Mouse (Mus musculus) forebrain, postnatal 0 days (tissue): ENCODE data around the gene 6430548M08Rik. TPM values are rescaled to one million over a fixed set of nuclear protein-coding genes. Genes with fewer than 3 reads are reported as not detected.

Experiments used
- ATAC-seq: fragments of 200-750 bp; cut with Nextera tagmentation; 2 replicates; pipeline ENCODE4 v1.8.0; 2017; ENCODE audit warnings: mild to moderate bottlenecking, moderate library complexity
- DNase-seq: peaks from one replicate; pipeline ENCODE4 v3.0.0-alpha.2; 2015
- H3K27ac ChIP-seq: fragments of 300-500 bp; sonication (generic); 2 replicates; pipeline ENCODE4 v1.5.1; 2014; ENCODE audit warnings: low read depth, mild to moderate bottlenecking, antibody characterized with exemption, low read length, moderate library complexity, mixed read lengths
- H3K27me3 ChIP-seq: fragments of 300-500 bp; sonication (generic); 2 replicates; pipeline ENCODE4 v1.6.1; 2014; ENCODE audit warnings: mild to moderate bottlenecking, low read length, mixed read lengths; ENCODE audit not compliant: insufficient read depth
- H3K36me3 ChIP-seq: fragments of 300-500 bp; sonication (generic); 2 replicates; pipeline ENCODE4 v1.6.1; 2014; ENCODE audit warnings: mild to moderate bottlenecking, moderate library complexity; ENCODE audit not compliant: insufficient read depth
- H3K4me1 ChIP-seq: fragments of 300-500 bp; sonication (generic); 2 replicates; pipeline ENCODE4 v1.6.1; 2014; ENCODE audit warnings: antibody characterized with exemption; ENCODE audit not compliant: insufficient read depth
- H3K4me2 ChIP-seq: fragments of 300-500 bp; sonication (generic); 2 replicates; pipeline ENCODE4 v1.6.1; 2014; ENCODE audit warnings: low read depth, mild to moderate bottlenecking, moderate library complexity
- H3K4me3 ChIP-seq: fragments of 300-500 bp; sonication (generic); 2 replicates; pipeline ENCODE4 v1.5.1; 2014; ENCODE audit warnings: low read depth, low read length, mixed read lengths
- H3K9ac ChIP-seq: fragments of 300-500 bp; sonication (generic); 2 replicates; pipeline ENCODE4 v1.6.1; 2014; ENCODE audit warnings: mild to moderate bottlenecking
- H3K9me3 ChIP-seq: fragments of 300-500 bp; sonication (generic); 2 replicates; pipeline ENCODE4 v1.6.1; 2016; ENCODE audit warnings: low read length
- CTCF ChIP-seq: sonication (generic); IDR thresholded peaks from 2 replicates; pipeline ENCODE4 v1.5.1; 2016; ENCODE audit warnings: antibody characterized with exemption, control low read depth, low read depth
- WGBS: fragments of 180-500 bp; shearing (Covaris S2); extraction: QIAGEN DNeasy Blood & Tissue Kit; methylation state at CpG from one replicate; pipeline ENCODE4 v1.1.7; 2014; 5-methylcytosine and 5-hydroxymethylcytosine counted together
- polyA plus RNA-seq: library from polyadenylated mRNA; unstranded; fragments of >200 nt; fragmentation: Nextera tagmentation; extraction: Ambion mirVana; gene quantifications from 2 replicates; pipeline ENCODE4 v1.2.1, GENCODE M21; 2015
- total RNA-seq: library from RNA; depleted of rRNA; stranded (reverse); fragments of >200 nt; gene quantifications from 2 replicates; pipeline ENCODE4 v1.2.3, GENCODE M21; 2014

Gene 6430548M08Rik
- total and polyA plus RNA-seq, 2 experiments from 2014 or later: 32.7 to 59.6 TPM

DNA sequence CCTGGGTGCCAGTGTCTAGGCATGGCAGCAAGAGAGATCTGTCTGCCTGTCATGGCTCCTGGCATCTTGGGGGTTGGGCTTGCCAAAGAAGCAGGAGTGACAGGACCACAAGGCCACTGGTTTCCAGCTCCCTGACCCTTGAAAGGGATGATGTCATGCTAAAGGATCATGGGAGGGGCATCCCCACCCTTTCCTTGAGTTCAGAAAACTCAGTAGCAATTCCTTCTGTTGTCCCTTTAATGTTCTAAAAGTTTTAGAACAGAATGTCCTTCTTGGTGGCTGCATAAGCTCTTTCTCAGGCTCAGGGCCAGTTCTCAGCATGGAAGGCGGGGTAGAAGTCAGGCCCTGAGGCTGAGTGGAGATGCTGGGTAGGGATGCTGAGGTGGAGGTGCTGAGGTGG is 59.2 kb downstream of the 6430548M08Rik start:
- no peak for ATAC-seq
- no peak overlapping the region for H3K27ac ChIP-seq
- H3K9me3 ChIP-seq: no peaks in the 10 kb centered on the region
- H3K36me3 ChIP-seq: no peaks in the 10 kb centered on the region
- WGBS: 83% methylated on average over 1 of the region's 1 CpGs
- no peak overlapping the region for H3K4me3 ChIP-seq
- H3K4me2 ChIP-seq: no peak overlapping the region
- TF ChIP-seq CTCF: no peak
- no peak for DNase-seq
- no peaks in the 10 kb centered on the region; the same call in 1 of the 2 replicates for H3K27me3 ChIP-seq
- no peak overlapping the region for H3K9ac ChIP-seq
- H3K4me1 ChIP-seq: peaks cover 15% of the 10 kb centered on the region

DNA sequence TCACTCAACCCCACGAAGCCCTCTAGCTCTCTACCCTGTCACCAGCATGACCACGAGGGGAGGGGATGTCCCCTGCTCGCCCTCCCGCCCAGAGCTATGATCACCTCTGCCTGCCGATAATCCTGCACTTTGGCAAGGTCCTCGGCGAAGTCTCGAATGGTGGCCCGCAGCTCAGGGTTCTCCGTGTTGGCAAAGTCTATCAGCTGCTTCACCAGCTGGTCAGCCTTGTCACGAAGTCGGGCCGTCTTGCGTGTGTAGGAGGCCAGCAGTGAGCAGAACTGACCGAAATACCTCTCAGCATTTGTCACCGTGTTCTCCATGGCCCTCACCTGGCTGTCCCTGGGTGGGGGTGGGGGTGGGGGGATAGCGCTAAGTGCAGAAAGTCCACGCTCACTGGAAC is 60.7 kb downstream of the 6430548M08Rik start:
- no peak for ATAC-seq
- H3K4me2 ChIP-seq: no peak overlapping the region
- H3K4me3 ChIP-seq: no peak overlapping the region
- no peaks in the 10 kb centered on the region for H3K36me3 ChIP-seq
- no peak overlapping the region for H3K9ac ChIP-seq
- no peak for DNase-seq
- H3K27me3 ChIP-seq: no peaks in the 10 kb centered on the region; the same call in 1 of the 2 replicates
- no peak for TF ChIP-seq CTCF
- H3K27ac ChIP-seq: no peak overlapping the region
- whole genome bisulfite sequencing: 48% methylated on average over 18 of the region's 18 CpGs
- no peaks in the 10 kb centered on the region for H3K9me3 ChIP-seq
- H3K4me1 ChIP-seq: peaks cover 20% of the 10 kb centered on the region

DNA sequence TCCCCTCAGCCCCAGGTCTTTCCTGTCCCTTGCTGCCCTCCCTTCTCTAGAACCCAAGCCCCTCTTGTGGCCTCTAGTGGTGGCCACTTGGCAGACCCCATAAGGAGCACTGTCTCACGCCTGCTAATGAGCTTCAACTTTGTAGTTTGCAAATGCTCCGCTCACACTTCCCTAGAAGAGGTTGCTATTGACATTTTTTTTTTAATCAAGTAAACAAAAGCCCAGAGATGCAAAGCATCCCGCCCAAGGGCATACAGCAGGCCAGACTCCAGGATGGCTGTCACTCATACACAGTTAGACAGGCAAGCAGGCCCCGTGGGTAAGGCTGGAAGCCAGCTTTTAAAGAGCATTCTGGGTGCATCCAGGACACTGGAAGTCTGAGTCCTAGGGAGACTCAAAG is 62.7 kb downstream of the 6430548M08Rik start:
- no peak overlapping the region for H3K27ac ChIP-seq
- H3K36me3 ChIP-seq: no peaks in the 10 kb centered on the region
- H3K4me3 ChIP-seq: no peak overlapping the region
- 11% methylated on average over 4 of the region's 4 CpGs for WGBS
- ATAC-seq (no peak), DNase-seq (no peak)
- no peaks in the 10 kb centered on the region; the same call in 1 of the 2 replicates for H3K27me3 ChIP-seq
- no peak overlapping the region for H3K9ac ChIP-seq
- H3K4me1 ChIP-seq: peaks cover 20% of the 10 kb centered on the region
- TF ChIP-seq CTCF: peak; percentile 35
- no peak overlapping the region for H3K4me2 ChIP-seq
- H3K9me3 ChIP-seq: no peaks in the 10 kb centered on the region

DNA sequence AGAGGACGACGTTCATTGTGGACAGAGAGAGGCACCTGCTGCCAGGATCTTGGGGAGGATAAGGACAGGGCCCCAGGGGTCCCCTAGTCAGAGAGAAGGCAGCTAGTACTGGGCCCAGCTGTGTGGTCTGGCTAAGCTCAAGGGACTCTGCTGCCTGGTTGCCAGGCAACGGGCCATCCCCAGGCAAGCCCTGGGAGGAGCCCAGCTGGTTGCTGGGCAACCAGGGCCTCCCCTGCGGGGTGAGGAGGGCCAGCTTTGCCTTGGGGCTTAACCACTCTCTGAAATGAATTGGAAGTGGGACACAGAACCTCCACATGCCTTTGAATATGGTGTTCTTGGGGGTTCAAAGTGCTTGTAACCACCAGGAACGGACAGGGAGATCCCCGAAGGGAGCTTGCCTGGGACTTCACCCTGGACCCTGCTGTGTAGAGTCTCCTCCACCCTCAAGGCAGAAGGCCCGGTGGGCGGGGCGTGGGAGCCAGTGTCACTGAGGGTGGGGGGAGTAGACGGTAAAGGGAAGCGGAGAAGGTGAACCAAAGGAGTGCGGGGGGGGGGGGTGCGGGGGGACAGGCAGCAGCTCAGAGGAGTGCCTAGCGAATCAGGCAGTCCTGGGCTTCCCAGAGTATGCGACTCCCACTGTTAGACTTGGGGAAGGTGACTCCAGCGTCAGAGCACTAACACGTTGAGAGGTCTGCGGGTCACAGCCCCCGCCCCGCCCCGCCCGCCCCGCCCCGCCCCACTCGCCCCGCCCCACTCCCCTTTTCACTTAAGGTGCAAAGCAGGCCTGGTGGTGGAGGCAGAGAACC is 63.6 kb downstream of the 6430548M08Rik start, which contains the start of gene Fam92b:
Fam92b (minus strand) TSS at position 149 of the 806 bp plus-strand sequence.
- TF ChIP-seq CTCF: no peak
- Histone ChIP-seq H3K4me2 (peak within 1 kb of the TSS; percentile 35), H3K9ac (peak within 1 kb of the TSS; percentile 15; the same call in 1 of the 2 replicates), H3K9me3 (no peaks in the 10 kb centered on the region), H3K27ac (peak within 1 kb of the TSS; percentile 40; the same call in 1 of the 2 replicates), H3K4me1 (peaks cover 20% of the 10 kb centered on the region), H3K4me3 (0 out of 2 replicates have a peak within 1 kb of the TSS, but pooled peaks have one; percentile 5), H3K27me3 (no peaks in the 10 kb centered on the region; the same call in 1 of the 2 replicates), H3K36me3 (no peaks in the 10 kb centered on the region)
- ATAC-seq: peak; percentile 79
- DNase-seq: peak; percentile 85
- 1% methylated on average over 24 of the region's 26 CpGs for WGBS

GRCm38 (mm10) chr8:120178124-120178514 is 64.2 kb downstream of the 6430548M08Rik start:
- peaks cover 20% of the 10 kb centered on the region for H3K4me1 ChIP-seq
- no peak overlapping the region for H3K9ac ChIP-seq
- H3K27me3 ChIP-seq: no peaks in the 10 kb centered on the region; the same call in 1 of the 2 replicates
- WGBS: 5% methylated on average over 10 of the region's 10 CpGs
- ATAC-seq: no peak
- H3K36me3 ChIP-seq: no peaks in the 10 kb centered on the region
- H3K4me3 ChIP-seq: no peak overlapping the region
- TF ChIP-seq CTCF: no peak
- no peaks in the 10 kb centered on the region for H3K9me3 ChIP-seq
- no peak overlapping the region for H3K27ac ChIP-seq
- DNase-seq: no peak
- H3K4me2 ChIP-seq: 0 out of 2 replicates have a peak overlapping the region, but pooled peaks have one; percentile 35

DNA sequence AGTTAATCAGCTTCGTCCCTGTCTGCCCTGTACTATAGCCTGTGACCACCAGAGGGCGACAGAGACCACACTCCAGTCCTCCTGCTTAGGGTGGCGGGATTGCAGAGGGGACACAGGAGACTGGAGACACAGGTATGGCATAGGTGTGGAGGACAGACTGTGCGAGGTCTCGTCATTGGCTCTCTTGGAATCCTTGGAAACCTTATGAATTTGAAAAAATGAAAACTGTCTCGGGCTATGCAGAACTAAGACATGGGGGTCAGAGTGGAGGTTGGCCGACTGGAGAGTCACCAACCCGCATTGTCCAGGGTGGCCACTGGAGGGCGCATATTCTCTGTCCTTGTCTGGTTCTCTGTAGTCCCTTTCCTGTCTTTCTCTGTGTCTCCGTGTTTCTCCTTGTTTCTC is 65.1 kb downstream of the 6430548M08Rik start:
- H3K9ac ChIP-seq: no peak overlapping the region
- no peaks in the 10 kb centered on the region for H3K9me3 ChIP-seq
- H3K27me3 ChIP-seq: no peaks in the 10 kb centered on the region; the same call in 1 of the 2 replicates
- peaks cover 20% of the 10 kb centered on the region for H3K4me1 ChIP-seq
- peak; percentile 99 for TF ChIP-seq CTCF
- H3K4me2 ChIP-seq: peak overlapping the region; percentile 40
- ATAC-seq (peak; percentile 82), DNase-seq (peak; percentile 95)
- H3K27ac ChIP-seq: no peak overlapping the region
- WGBS: under 1% methylated on average over 10 of the region's 10 CpGs
- H3K36me3 ChIP-seq: no peaks in the 10 kb centered on the region
- H3K4me3 ChIP-seq: no peak overlapping the region

DNA sequence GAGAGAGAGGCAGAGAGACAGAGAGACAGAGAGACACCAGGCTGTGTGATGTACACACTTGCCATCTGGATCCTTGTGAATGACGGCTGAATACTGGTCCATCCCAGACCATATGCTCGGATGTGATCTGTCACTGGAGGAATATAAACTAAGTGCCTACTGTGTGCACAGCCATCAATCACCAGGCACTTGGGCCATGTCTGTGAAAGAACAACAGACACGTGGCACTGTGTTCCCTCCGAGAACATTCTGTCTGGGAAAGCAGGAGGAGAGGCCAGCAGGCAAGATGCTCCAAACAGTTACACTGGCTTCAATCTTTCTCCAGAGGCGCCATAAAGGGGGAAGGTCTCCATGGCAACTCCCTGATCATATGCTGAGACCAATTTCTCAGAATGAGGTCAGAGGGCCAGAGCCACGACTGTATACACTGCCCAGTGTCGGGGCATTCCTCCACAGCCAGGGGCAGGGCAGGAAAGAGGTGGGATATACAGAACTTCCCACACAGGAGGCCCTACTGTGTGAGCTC is 66.6 kb downstream of the 6430548M08Rik start:
- H3K27me3 ChIP-seq: no peaks in the 10 kb centered on the region
- no peaks in the 10 kb centered on the region for H3K9me3 ChIP-seq
- H3K27ac ChIP-seq: no peak overlapping the region
- no peak overlapping the region for H3K9ac ChIP-seq
- WGBS: 39% methylated on average over 7 of the region's 7 CpGs
- DNase-seq (peak; percentile 56), ATAC-seq (no peak)
- H3K4me2 ChIP-seq: no peak overlapping the region
- H3K4me3 ChIP-seq: no peak overlapping the region
- H3K36me3 ChIP-seq: no peaks in the 10 kb centered on the region
- peaks cover 20% of the 10 kb centered on the region for H3K4me1 ChIP-seq
- no peak for TF ChIP-seq CTCF
